Mouse (Mus musculus) MEL (cell line): ENCODE results near the gene Erc2. TPM values are rescaled to one million over a fixed set of nuclear protein-coding genes. Genes with fewer than 3 reads are reported as not detected.

ENCODE experiments used
- DNase-seq: peaks from one replicate; pipeline ENCODE4 v3.0.0; 2011; ENCODE audit warnings: low read depth, low spot score
- H3K27ac ChIP-seq: 2 replicates; pipeline ENCODE4 v1.5.1; 2012; ENCODE audit warnings: low read depth, mild to moderate bottlenecking, control low read depth, low read length, moderate library complexity; ENCODE audit not compliant: control insufficient read depth
- H3K27me3 ChIP-seq, 2 experiments: fragments of 150-350 bp in 1 of 2; sonication (generic) in 1 of 2; 2 replicates each; pipeline ENCODE4 v1.6.1; 2012; ENCODE audit warnings: low read length in 2 of 2, mild to moderate bottlenecking in 2 of 2, improper control_type of control experiment in 1 of 2, moderate library complexity in 1 of 2; ENCODE audit not compliant: insufficient read depth in 2 of 2, control insufficient read depth in 1 of 2
- H3K36me3 ChIP-seq, 2 experiments: 2 replicates each; pipeline ENCODE4 v1.6.1; 2012 to 2014; ENCODE audit warnings: low read length in 2 of 2, improper control_type of control experiment in 1 of 2, inconsistent platforms in 1 of 2, mild to moderate bottlenecking in 1 of 2; ENCODE audit not compliant: insufficient read depth in 2 of 2, control insufficient read depth in 1 of 2
- H3K4me1 ChIP-seq, 2 experiments: fragments of 150-350 bp in 1 of 2; sonication (generic) in 1 of 2; 2 replicates each; pipeline ENCODE4 v1.6.1; 2012; ENCODE audit warnings: low read length in 2 of 2, improper control_type of control experiment in 1 of 2, mild to moderate bottlenecking in 1 of 2; ENCODE audit not compliant: insufficient read depth in 2 of 2, control insufficient read depth in 1 of 2
- H3K4me3 ChIP-seq, 2 experiments: fragments of 150-350 bp in 1 of 2; sonication (generic) in 1 of 2; 2 replicates each; pipeline ENCODE4 v1.5.1; 2012; ENCODE audit warnings: low read depth in 2 of 2, low read length in 2 of 2, mild to moderate bottlenecking in 2 of 2, moderate library complexity in 2 of 2, control low read depth in 1 of 2, improper control_type of control experiment in 1 of 2; ENCODE audit not compliant: control insufficient read depth in 1 of 2, insufficient read depth in 1 of 2
- H3K79me2 ChIP-seq: 2 replicates; pipeline ENCODE4 v1.6.1; 2012; ENCODE audit warnings: mild to moderate bottlenecking, low read length, moderate library complexity; ENCODE audit not compliant: control insufficient read depth, poor library complexity, insufficient read depth
- H3K9ac ChIP-seq: 2 replicates; pipeline ENCODE4 v1.6.1; 2012; ENCODE audit warnings: low read depth, mild to moderate bottlenecking, control low read depth, low read length, moderate library complexity; ENCODE audit not compliant: control insufficient read depth, poor library complexity, severe bottlenecking
- H3K9me3 ChIP-seq: fragments of 150-350 bp; sonication (generic); replicated peaks from 2 replicates; pipeline ENCODE4 v1.6.1; 2012; ENCODE audit warnings: mild to moderate bottlenecking, low read length, improper control_type of control experiment, moderate library complexity; ENCODE audit not compliant: insufficient read depth
- CHD1 ChIP-seq: IDR thresholded peaks from 2 replicates; pipeline ENCODE4 v1.6.1; 2012; ENCODE audit warnings: low read depth, mild to moderate bottlenecking, inconsistent platforms, low read length, improper control_type of control experiment
- CHD2 ChIP-seq: IDR thresholded peaks from 2 replicates; pipeline ENCODE4 v1.6.1; 2011; ENCODE audit warnings: low read length, improper control_type of control experiment
- E2F4 ChIP-seq: IDR thresholded peaks from 2 replicates; pipeline ENCODE4 v1.6.1; 2011; ENCODE audit warnings: low read depth, low read length, improper control_type of control experiment, borderline replicate concordance
- ELF1 ChIP-seq: IDR thresholded peaks from 2 replicates; pipeline ENCODE4 v1.6.1; 2014; ENCODE audit warnings: low read depth, mild to moderate bottlenecking, inconsistent platforms, low read length, improper control_type of control experiment, moderate library complexity
- EP300 ChIP-seq, 2 experiments: IDR thresholded peaks; 2 replicates each; pipeline ENCODE4 v1.6.1; 2011; ENCODE audit warnings: improper control_type of control experiment in 2 of 2, low read length in 2 of 2, low read depth in 1 of 2, mild to moderate bottlenecking in 1 of 2
- ETS1 ChIP-seq: IDR thresholded peaks from 2 replicates; pipeline ENCODE4 v1.6.1; 2012; ENCODE audit warnings: low read depth, mild to moderate bottlenecking, inconsistent platforms, low read length, improper control_type of control experiment, moderate library complexity
- JUND ChIP-seq: IDR thresholded peaks from 2 replicates; pipeline ENCODE4 v1.6.1; 2011; ENCODE audit warnings: low read depth, mild to moderate bottlenecking, improper control_type of control experiment, low read length
- MAFK ChIP-seq: IDR thresholded peaks from 2 replicates; pipeline ENCODE4 v1.6.1; 2011; ENCODE audit warnings: low read depth, mild to moderate bottlenecking, low read length, improper control_type of control experiment, borderline replicate concordance
- MAX ChIP-seq: IDR thresholded peaks from 2 replicates; pipeline ENCODE4 v1.6.1; 2011; ENCODE audit warnings: low read length, improper control_type of control experiment
- MAZ ChIP-seq: IDR thresholded peaks from 2 replicates; pipeline ENCODE4 v1.6.1; 2012; ENCODE audit warnings: low read depth, mild to moderate bottlenecking, inconsistent platforms, low read length, improper control_type of control experiment
- MEF2A ChIP-seq: IDR thresholded peaks from 2 replicates; pipeline ENCODE4 v1.6.1; 2014; ENCODE audit warnings: low read depth, mild to moderate bottlenecking, inconsistent platforms, low read length, improper control_type of control experiment; ENCODE audit not compliant: poor library complexity, insufficient replicate concordance, severe bottlenecking; ENCODE audit errors: extremely low read depth
- MYC ChIP-seq: IDR thresholded peaks from 2 replicates; pipeline ENCODE4 v1.6.1; 2011; ENCODE audit warnings: low read depth, mild to moderate bottlenecking, low read length, improper control_type of control experiment, moderate library complexity
- POLR2A ChIP-seq, 2 experiments: IDR thresholded peaks; 2 replicates each; pipeline ENCODE4 v1.6.1; 2011 to 2012; ENCODE audit warnings: low read length in 2 of 2, mild to moderate bottlenecking in 2 of 2, control low read depth in 1 of 2, improper control_type of control experiment in 1 of 2, low read depth in 1 of 2, moderate library complexity in 1 of 2; ENCODE audit not compliant: control insufficient read depth in 1 of 2, insufficient read depth in 1 of 2, poor library complexity in 1 of 2
- POLR2AphosphoS2 ChIP-seq: IDR thresholded peaks from 2 replicates; pipeline ENCODE4 v1.6.1; 2011; ENCODE audit warnings: low read length, improper control_type of control experiment
- POLR2AphosphoS5 ChIP-seq: IDR thresholded peaks from 2 replicates; pipeline ENCODE4 v1.6.1; 2012; ENCODE audit warnings: low read depth, borderline replicate concordance, mild to moderate bottlenecking, inconsistent platforms, low read length, moderate library complexity, mixed read lengths
- TAL1 ChIP-seq: IDR thresholded peaks from 2 replicates; pipeline ENCODE4 v1.6.1; 2012; ENCODE audit warnings: mild to moderate bottlenecking, inconsistent platforms, low read length, moderate library complexity, mixed read lengths
- TBP ChIP-seq: IDR thresholded peaks from 2 replicates; pipeline ENCODE4 v1.8.0; 2011; ENCODE audit warnings: low read depth, low read length, improper control_type of control experiment
- UBTF ChIP-seq: IDR thresholded peaks from 2 replicates; pipeline ENCODE4 v1.6.1; 2012; ENCODE audit warnings: low read depth, mild to moderate bottlenecking, inconsistent platforms, low read length, improper control_type of control experiment, moderate library complexity, borderline replicate concordance; ENCODE audit not compliant: insufficient read depth
- USF1 ChIP-seq: IDR thresholded peaks from 2 replicates; pipeline ENCODE4 v1.6.1; 2014; ENCODE audit warnings: low read depth, mild to moderate bottlenecking, inconsistent platforms, low read length, improper control_type of control experiment, moderate library complexity
- USF2 ChIP-seq, 2 experiments: IDR thresholded peaks; 2 replicates each; pipeline ENCODE4 v1.6.1; 2011 to 2012; ENCODE audit warnings: improper control_type of control experiment in 2 of 2, low read length in 2 of 2, borderline replicate concordance in 1 of 2, inconsistent platforms in 1 of 2, low read depth in 1 of 2, mild to moderate bottlenecking in 1 of 2; ENCODE audit not compliant: insufficient read depth in 1 of 2
- ZKSCAN1 ChIP-seq: IDR thresholded peaks from 2 replicates; pipeline ENCODE4 v1.6.1; 2012; ENCODE audit warnings: low read depth, mild to moderate bottlenecking, inconsistent platforms, low read length, improper control_type of control experiment, moderate library complexity
- ZMIZ1 ChIP-seq: IDR thresholded peaks from 2 replicates; pipeline ENCODE4 v1.6.1; 2012; ENCODE audit warnings: low read depth, mild to moderate bottlenecking, inconsistent platforms, low read length, improper control_type of control experiment, moderate library complexity
- ZNF384 ChIP-seq: IDR thresholded peaks from 2 replicates; pipeline ENCODE4 v1.6.1; 2012; ENCODE audit warnings: low read depth, mild to moderate bottlenecking, inconsistent platforms, low read length, improper control_type of control experiment
- polyA plus RNA-seq, 2 experiments: library from polyadenylated mRNA; stranded (reverse) in 1 of 2; unstranded in 1 of 2; fragments of >175 nt in 1 of 2; fragments of >200 nt in 1 of 2; gene quantifications; 2 replicates each; pipeline versions ENCODE4 v1.2.1 to v1.2.4; 2012; ENCODE audit warnings: low replicate concordance in 2 of 2, low read depth in 1 of 2; ENCODE audit not compliant: insufficient read length in 2 of 2, insufficient read depth in 1 of 2, missing spikeins in 1 of 2
- total RNA-seq: library from RNA; depleted of rRNA; stranded (reverse); fragments of 300-350 nt; gene quantifications from 2 replicates; pipeline ENCODE4 v1.2.3, GENCODE M21; 2012

Gene Erc2
- total and polyA plus RNA-seq, 3 experiments, result not detected

- H3K79me2 ChIP-seq, result no peaks in the 10 kb centered on the region
- no peaks in the 10 kb centered on the region for H3K9me3 ChIP-seq
- H3K4me3 ChIP-seq, result no peak overlapping the region
- no peak overlapping the region for H3K9ac ChIP-seq
- H3K36me3 ChIP-seq, result no peaks in the 10 kb centered on the region
- no peak for DNase-seq
- no peaks in the 10 kb centered on the region for H3K27me3 ChIP-seq
- H3K27ac ChIP-seq, result no peak overlapping the region
- no peak for TF ChIP-seq E2F4
- no peak for TF ChIP-seq MAFK
- no peak for TF ChIP-seq ZNF384
- no peak for TF ChIP-seq JUND
- TF ChIP-seq UBTF, result no peak
- no peak for TF ChIP-seq USF2 (IDR thresholded peaks at IDR 0.05; ENCODE audit: borderline replicate concordance in 1 of 2, insufficient read depth in 1 of 2, low read depth in 1 of 2, low read length in 2 of 2)
- TF ChIP-seq POLR2AphosphoS5, result no peak
- TF ChIP-seq MYC, result no peak
- TF ChIP-seq MAX, result no peak
- TF ChIP-seq ZKSCAN1, result no peak
- no peak for TF ChIP-seq TBP
- H3K4me1 ChIP-seq, result no peaks in the 10 kb centered on the region
Measured at GRCm38 (mm10) chr14:28057885-28058860, 435.9 kb downstream of the Erc2 start.

- Histone ChIP-seq H3K9ac (no peak overlapping the region), H3K9me3 (no peaks in the 10 kb centered on the region)
- TF ChIP-seq UBTF, result no peak
- no peak for TF ChIP-seq MYC
- TF ChIP-seq ETS1, result no peak
- no peak for TF ChIP-seq USF2 (IDR thresholded peaks at IDR 0.05; ENCODE audit: borderline replicate concordance in 1 of 2, insufficient read depth in 1 of 2, low read depth in 1 of 2, low read length in 2 of 2)
- TF ChIP-seq EP300 (IDR thresholded peaks at IDR 0.05; ENCODE audit: low read depth in 1 of 2, low read length in 2 of 2), result no peak
- no peak for TF ChIP-seq ZMIZ1
- TF ChIP-seq MEF2A, result no peak
- no peak for TF ChIP-seq ELF1
- no peak for TF ChIP-seq MAZ
- TF ChIP-seq CHD2, result no peak
- no peak for TF ChIP-seq POLR2A (IDR thresholded peaks at IDR 0.05; ENCODE audit: control insufficient read depth in 1 of 2, insufficient read depth in 1 of 2, low read depth in 1 of 2, low read length in 2 of 2, poor library complexity in 1 of 2)
- no peak for TF ChIP-seq JUND
- no peak for TF ChIP-seq POLR2AphosphoS2
- no peak for TF ChIP-seq CHD1
- TF ChIP-seq USF1, result no peak
- no peak for TF ChIP-seq ZNF384
- TF ChIP-seq TAL1, result no peak
Measured at GRCm38 (mm10) chr14:28060891-28061290, 438.7 kb downstream of the Erc2 start.

More at GRCm38 (mm10) chr14:28060891-28061290, 438.7 kb downstream of the Erc2 start:
- Histone ChIP-seq H3K27ac (no peak overlapping the region), H3K27me3 (no peaks in the 10 kb centered on the region), H3K79me2 (no peaks in the 10 kb centered on the region), H3K4me1 (no peaks in the 10 kb centered on the region), H3K36me3 (no peaks in the 10 kb centered on the region), H3K4me3 (no peak overlapping the region)
- no peak for DNase-seq
